23 mouse cellular contexts compared by ENCODE assay signal in genomic region chr12:112982031-112982430, GRCm38 (mm10). TPM values are rescaled to one million over a fixed set of nuclear protein-coding genes. Genes with fewer than 3 reads are reported as not detected.
DNase-seq lines count a peak whose midpoint lies in the region; ATAC-seq and TF ChIP-seq lines count a peak whose summit lies in the region.
"Had no signal": no experiment of that assay in that cellular context is flagged by ENCODE, and none has a peak within 500 bp of the region (broad histone marks: within the 10 kb centered on the region; RNA-seq: fewer than 3 reads in every experiment).

No protein-coding gene starts in this region.

- H3K9me3 ChIP-seq in intestine, embryonic 15.5 days: no peaks in the 10 kb centered on the region
- H3K9me3 ChIP-seq: hindbrain, embryonic 12.5 days; midbrain, embryonic 10.5 days had no signal

- H3K9ac ChIP-seq in intestine, embryonic 15.5 days: no peak overlapping the region
- H3K9ac ChIP-seq: hindbrain, embryonic 12.5 days had no signal

- peak; percentile 18; the same call in 1 of the 2 replicates for ATAC-seq in frontal cortex, adult (ENCODE audit: low TSS enrichment)
- no peak for ATAC-seq in intestine, embryonic 15.5 days
- ATAC-seq: midbrain, embryonic 16.5 days had no signal

- 94% methylated on average over 2 of the region's 2 CpGs for WGBS in intestine, embryonic 15.5 days

- DNase-seq in frontal cortex, adult 2 months (ENCODE audit: extremely low spot score in 1 of 2, low spot score in 1 of 2): no peak
- DNase-seq in layer of hippocampus, adult 2 months (ENCODE audit: low spot score in 2 of 2): no peak
- no peak for DNase-seq in layer of hippocampus, postnatal 25 days (ENCODE audit: extremely low spot score in 1 of 2, low spot score in 1 of 2)
- DNase-seq in brain, embryonic 14.5 days (ENCODE audit: low read depth): peak; percentile 17
- no peak for DNase-seq in cerebellum, adult 8-10 months
- DNase-seq: adrenal gland, postnatal 10 days; B cell, adult 2 months; cerebellum, adult 9-11 months; gastrocnemius, postnatal 36 days; heart, postnatal 14 days; kidney, adult 8-10 months; kidney, postnatal 10 days; lung, adult 18-20 months; lung, postnatal 10 days; right cerebral cortex, adult 18-20 months; right cerebral cortex, postnatal 4 days; thymus, postnatal 14 days had no signal

- H3K27me3 ChIP-seq in intestine, embryonic 15.5 days (replicated peaks): no peaks in the 10 kb centered on the region
- H3K27me3 ChIP-seq: CH12.LX; hindbrain, embryonic 12.5 days had no signal

- no peak overlapping the region for H3K4me2 ChIP-seq in intestine, embryonic 15.5 days (replicated peaks)
- H3K4me2 ChIP-seq: hindbrain, embryonic 12.5 days had no signal

- no peak overlapping the region for H3K4me3 ChIP-seq in layer of hippocampus, adult 2 months
- H3K4me3 ChIP-seq in intestine, embryonic 15.5 days (replicated peaks): no peak overlapping the region
- H3K4me3 ChIP-seq: hindbrain, embryonic 12.5 days; midbrain, embryonic 10.5 days had no signal

- peaks cover 5% of the 10 kb centered on the region for H3K4me1 ChIP-seq in intestine, embryonic 15.5 days (replicated peaks)

- H3K36me3 ChIP-seq in intestine, embryonic 15.5 days: peaks cover 44% of the 10 kb centered on the region

- H3K27ac ChIP-seq in layer of hippocampus, adult 2 months: peak overlapping the region; percentile 75
- no peak overlapping the region for H3K27ac ChIP-seq in intestine, embryonic 15.5 days
- H3K27ac ChIP-seq: hindbrain, embryonic 12.5 days; midbrain, embryonic 10.5 days had no signal

- TF ChIP-seq POLR2A in brain, embryonic 14.5 days (IDR thresholded peaks at IDR 0.05; ENCODE audit: borderline replicate concordance, extremely low read depth, insufficient read depth, insufficient read length, poor library complexity, severe bottlenecking): no peak

- no peak for TF ChIP-seq CTCF in layer of hippocampus, adult 2 months (conservative IDR thresholded peaks at IDR 0.05)
- no peak for TF ChIP-seq CTCF in brain, embryonic 14.5 days (IDR thresholded peaks at IDR 0.05; ENCODE audit: borderline replicate concordance, extremely low read depth, insufficient read depth, insufficient read length)

RNA-seq across cellular contexts. Expression of gene Btbd6, which starts 5.7 kb away (rescaled TPM):
- polyA plus RNA-seq in frontal cortex, adult 2 months (2012; rRNA removed): 70.7 and 75.5 TPM in 2 replicates
- total RNA-seq in layer of hippocampus, adult 2 months (2021): 10 to 100 TPM; 55.8 to 55.9 TPM
- 10 to 100 TPM; 55.3 to 56.5 TPM for total RNA-seq in layer of hippocampus, postnatal 25 days (2021)
- 61.4 and 61.7 TPM in 2 replicates for polyA plus RNA-seq in brain, embryonic 14.5 days (2012; rRNA removed)
- 19.5 and 22.4 TPM in 2 replicates for polyA plus RNA-seq in intestine, embryonic 15.5 days (2015; fragmentation: Nextera tagmentation; extraction: Ambion mirVana)

RNA-seq across cellular contexts. Expression of gene Brf1, which starts 18.5 kb away (rescaled TPM):
- 46.5 and 51.5 TPM in 2 replicates for polyA plus RNA-seq in frontal cortex, adult 2 months (2012; rRNA removed)
- total RNA-seq in layer of hippocampus, adult 2 months (2021): 10 to 100 TPM; 55.6 to 57.4 TPM
- 10 to 100 TPM; 46.6 to 61.8 TPM for total RNA-seq in layer of hippocampus, postnatal 25 days (2021)
- polyA plus RNA-seq in brain, embryonic 14.5 days (2012; rRNA removed): 63.9 and 67.1 TPM in 2 replicates
- 45.8 and 49.8 TPM in 2 replicates for polyA plus RNA-seq in intestine, embryonic 15.5 days (2015; fragmentation: Nextera tagmentation; extraction: Ambion mirVana)

RNA-seq across cellular contexts. Expression of gene Pacs2, which starts 32.3 kb away (rescaled TPM):
- polyA plus RNA-seq in frontal cortex, adult 2 months (2012; rRNA removed): 70.3 and 72.3 TPM in 2 replicates
- total RNA-seq in layer of hippocampus, adult 2 months (2021): 10 to 100 TPM; 79.6 to 81.8 TPM
- 10 to 100 TPM; 94.2 to 97.8 TPM for total RNA-seq in layer of hippocampus, postnatal 25 days (2021)
- polyA plus RNA-seq in brain, embryonic 14.5 days (2012; rRNA removed): 81.8 and 109 TPM in 2 replicates
- 11.7 and 12.1 TPM in 2 replicates for polyA plus RNA-seq in intestine, embryonic 15.5 days (2015; fragmentation: Nextera tagmentation; extraction: Ambion mirVana)

RNA-seq across cellular contexts. Expression of gene Nudt14, which starts 40.1 kb away (rescaled TPM):
- 19.0 and 22.4 TPM in 2 replicates for polyA plus RNA-seq in frontal cortex, adult 2 months (2012; rRNA removed)
- total RNA-seq in layer of hippocampus, adult 2 months (2021): 10 to 100 TPM in 1 of 2 experiments, 1 to 10 TPM in 1; 9.8 to 10.1 TPM
- total RNA-seq in layer of hippocampus, postnatal 25 days (2021): 10 to 100 TPM; 10.8 to 11.9 TPM
- polyA plus RNA-seq in brain, embryonic 14.5 days (2012; rRNA removed): 34.9 and 47.3 TPM in 2 replicates
- polyA plus RNA-seq in intestine, embryonic 15.5 days (2015; fragmentation: Nextera tagmentation; extraction: Ambion mirVana): 91.3 and 94.7 TPM in 2 replicates

RNA-seq across cellular contexts. Expression of gene Jag2, which starts 52.5 kb away (rescaled TPM):
- polyA plus RNA-seq in frontal cortex, adult 2 months (2012; rRNA removed): 43.0 and 48.3 TPM in 2 replicates
- total RNA-seq in layer of hippocampus, adult 2 months (2021): 10 to 100 TPM; 44.1 to 52.1 TPM
- 10 to 100 TPM; 40.3 to 46.3 TPM for total RNA-seq in layer of hippocampus, postnatal 25 days (2021)
- polyA plus RNA-seq in brain, embryonic 14.5 days (2012; rRNA removed): 46.1 and 74.7 TPM in 2 replicates
- polyA plus RNA-seq in intestine, embryonic 15.5 days (2015; fragmentation: Nextera tagmentation; extraction: Ambion mirVana): 3.7 and 4.1 TPM in 2 replicates
